Mouse (Mus musculus) B cell, adult (primary cell): ENCODE measurements around the gene H2-M10.1. TPM values are rescaled to one million over a fixed set of nuclear protein-coding genes. Genes with fewer than 3 reads are reported as not detected.

Experiments
- total RNA-seq: library from RNA; stranded (reverse); gene quantifications from 4 replicates; pipeline ENCODE4 v1.2.4, GENCODE M21; 2023; ENCODE audit not compliant: inconsistent age

The H2-M10.1 gene
- total RNA-seq: not detected in 4 replicates

GRCm38 (mm10) chr17:36326055-36326454, at the start of gene H2-M10.1:
Gene H2-M10.1 (minus strand): TSS chr17:36326155.

GRCm38 (mm10) chr17:36368317-36368716, 42.4 kb upstream of the H2-M10.1 start, which contains the start of gene H2-M10.3:
Gene H2-M10.3 (minus strand): TSS chr17:36368417.

DNA sequence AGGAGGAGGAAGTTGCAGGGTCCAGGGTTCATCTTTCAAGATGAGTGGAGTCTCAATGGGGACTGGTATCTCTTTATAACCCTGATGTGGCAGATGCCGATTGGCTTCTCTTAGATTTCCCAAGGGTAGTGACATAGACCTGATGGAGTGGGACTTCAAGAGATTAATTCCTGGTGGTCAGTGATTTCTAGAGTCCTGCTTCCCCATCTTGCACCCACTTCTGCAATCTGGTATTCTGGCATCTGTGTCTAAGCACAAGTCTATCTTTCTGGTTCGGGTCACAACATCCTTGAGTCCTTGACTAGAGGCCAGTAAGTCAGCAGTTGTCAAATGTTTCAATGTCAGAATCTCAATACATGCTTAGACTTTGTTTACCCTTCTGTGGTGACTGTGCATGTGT, 39.6 kb downstream of the H2-M10.1 start, which contains the start of gene H2-M10.2:
Gene H2-M10.2 (minus strand): TSS at position 101 of the 400 bp plus-strand sequence.

Other genes starting within 250 kb of the H2-M10.1 start
- 0.70 to 2.7 TPM (median 2.0 TPM) in 4 replicates for gene Gm19684, start 204.5 kb downstream of the H2-M10.1 start, total RNA-seq
- 15.0 to 19.5 TPM (median 18.6 TPM) in 4 replicates for gene Gm7030, start 196.7 kb downstream of the H2-M10.1 start, total RNA-seq
- 0.93 TPM in 1 of 4 replicates, not detected in the others for gene Gm8909, start 157.6 kb downstream of the H2-M10.1 start, total RNA-seq
- not detected in 4 replicates for gene H2-T3, start 135.9 kb downstream of the H2-M10.1 start, total RNA-seq
- 64.8 to 74.6 TPM (median 67.0 TPM) in 4 replicates for gene Rpp21, start 68.1 kb downstream of the H2-M10.1 start, total RNA-seq
- gene Trim39, start 53.9 kb downstream of the H2-M10.1 start, total RNA-seq: 83.2 to 83.7 TPM (median 83.4 TPM) in 4 replicates
- gene H2-M10.2, start 39.7 kb downstream of the H2-M10.1 start, total RNA-seq: not detected in 4 replicates
- not detected in 4 replicates for gene H2-M10.3, start 42.3 kb upstream of the H2-M10.1 start, total RNA-seq
- gene H2-M10.4, start 136.2 kb upstream of the H2-M10.1 start, total RNA-seq: not detected in 4 replicates
- not detected in 4 replicates for gene H2-M11, start 220.9 kb upstream of the H2-M10.1 start, total RNA-seq